20 mouse cellular contexts compared by ENCODE assay signal in genomic region chr19:4473549-4473948, GRCm38 (mm10). TPM values are rescaled to one million over a fixed set of nuclear protein-coding genes. Genes with fewer than 3 reads are reported as not detected.
DNase-seq lines count a peak whose midpoint lies in the region; ATAC-seq and TF ChIP-seq lines count a peak whose summit lies in the region.
"Had no signal": no experiment of that assay in that cellular context is flagged by ENCODE, and none has a peak within 500 bp of the region (broad histone marks: within the 10 kb centered on the region; RNA-seq: fewer than 3 reads in every experiment).

No protein-coding gene starts in this region.

- no peaks in the 10 kb centered on the region for H3K27me3 ChIP-seq in cerebellum, adult 2 months (ENCODE audit: control insufficient read depth, insufficient read depth, low read length)
- H3K27me3 ChIP-seq: Patski had no signal

- no peak for ATAC-seq in cerebellum, adult (ENCODE audit: insufficient number of reproducible peaks, low FRiP score, low TSS enrichment)
- ATAC-seq: activated CD4-positive, CD25-positive, alpha-beta regulatory T cell, adult 4 months; CD4-positive, CD25-positive, alpha-beta regulatory T cell, adult 4 months; Patski had no signal

- no peak overlapping the region for H3K4me3 ChIP-seq in cerebellum, adult 2 months (replicated peaks; ENCODE audit: insufficient read depth, low read depth, low read length)

- H3K4me1 ChIP-seq in cerebellum, adult 2 months (ENCODE audit: control insufficient read depth, insufficient read depth, low read length), result peaks cover 36% of the 10 kb centered on the region

- no peak for TF ChIP-seq POLR2A in cerebellum, adult 2 months (IDR thresholded peaks at IDR 0.05; ENCODE audit: borderline replicate concordance, insufficient read depth, low read length)

- no peak overlapping the region for H3K27ac ChIP-seq in cerebellum, adult 2 months (ENCODE audit: insufficient read depth, low read length)

- 64% methylated on average over 5 of the region's 5 CpGs for WGBS in cerebellum, adult 2 months

- TF ChIP-seq CTCF in cerebellum, adult 2 months (IDR thresholded peaks at IDR 0.05; ENCODE audit: borderline replicate concordance, insufficient read depth, low read depth, low read length), result no peak

- DNase-seq in cerebellum, adult 11 months, result peak; percentile 33
- DNase-seq in cerebellum, adult 2 months, result no peak
- DNase-seq in cerebellum, adult 11-12 months, result peak; percentile 46
- peak; percentile 57 for DNase-seq in cerebellum, adult 9-10 months
- no peak for DNase-seq in cerebellum, adult 9-11 months
- DNase-seq: adrenal gland, adult 2 months; adrenal gland, adult 8-10 months; adrenal gland, postnatal 10 days; adrenal gland, postnatal 14 days; adrenal gland, postnatal 25 days; adrenal gland, postnatal 36 days; B cell, adult 2 months; cerebellum, adult 8-10 months had no signal

RNA-seq across cellular contexts. Expression of gene Syt12, which starts 3.7 kb away (rescaled TPM):
- polyA plus RNA-seq in cerebellum, adult 2 months (2012; rRNA removed), result 82.4 and 104 TPM in 2 replicates
- polyA plus RNA-seq: CD4-positive, CD25-positive, alpha-beta regulatory T cell, adult 4 months; G1E had no signal

RNA-seq across cellular contexts. Expression of gene 2010003K11Rik, which starts 24.8 kb away (rescaled TPM):
- not detected in 2 replicates for polyA plus RNA-seq in cerebellum, adult 2 months (2012; rRNA removed)
- polyA plus RNA-seq: activated CD4-positive, CD25-positive, alpha-beta regulatory T cell, adult 4 months; brain, embryonic 14.5 days; C2C12; CD4-positive, CD25-positive, alpha-beta regulatory T cell, adult 4 months; G1E had no signal

RNA-seq across cellular contexts. Expression of gene Rhod, which starts 34.3 kb away (rescaled TPM):
- 9.9 and 10.5 TPM in 2 replicates for polyA plus RNA-seq in cerebellum, adult 2 months (2012; rRNA removed)

RNA-seq across cellular contexts. Expression of gene Pcx, which starts 36.7 kb away (rescaled TPM):
- 59.7 and 61.4 TPM in 2 replicates for polyA plus RNA-seq in cerebellum, adult 2 months (2012; rRNA removed)

Comparison
In these comparisons a context has a peak if more than half of its experiments do, and no peak if none do; other contexts are left out.
1. DNase-seq: peak in cerebellum, adult 11 months (single experiment), cerebellum, adult 11-12 months (single experiment) and cerebellum, adult 9-10 months (single experiment); none in cerebellum, adult 2 months (0 of 2) and cerebellum, adult 9-11 months (single experiment).